Mouse (Mus musculus) erythroblast, embryonic 14.5 days (primary cell): ENCODE measurements around the gene Twf2.

ENCODE experiments used
- GATA1 ChIP-seq: IDR thresholded peaks from 2 replicates; pipeline ENCODE4 v1.6.1; 2012; ENCODE audit warnings: low read length, inconsistent platforms, mixed read lengths
- TAL1 ChIP-seq: IDR thresholded peaks from 3 replicates; pipeline ENCODE4 v1.6.1; 2012; ENCODE audit warnings: low read length, inconsistent platforms, mixed read lengths

DNA sequence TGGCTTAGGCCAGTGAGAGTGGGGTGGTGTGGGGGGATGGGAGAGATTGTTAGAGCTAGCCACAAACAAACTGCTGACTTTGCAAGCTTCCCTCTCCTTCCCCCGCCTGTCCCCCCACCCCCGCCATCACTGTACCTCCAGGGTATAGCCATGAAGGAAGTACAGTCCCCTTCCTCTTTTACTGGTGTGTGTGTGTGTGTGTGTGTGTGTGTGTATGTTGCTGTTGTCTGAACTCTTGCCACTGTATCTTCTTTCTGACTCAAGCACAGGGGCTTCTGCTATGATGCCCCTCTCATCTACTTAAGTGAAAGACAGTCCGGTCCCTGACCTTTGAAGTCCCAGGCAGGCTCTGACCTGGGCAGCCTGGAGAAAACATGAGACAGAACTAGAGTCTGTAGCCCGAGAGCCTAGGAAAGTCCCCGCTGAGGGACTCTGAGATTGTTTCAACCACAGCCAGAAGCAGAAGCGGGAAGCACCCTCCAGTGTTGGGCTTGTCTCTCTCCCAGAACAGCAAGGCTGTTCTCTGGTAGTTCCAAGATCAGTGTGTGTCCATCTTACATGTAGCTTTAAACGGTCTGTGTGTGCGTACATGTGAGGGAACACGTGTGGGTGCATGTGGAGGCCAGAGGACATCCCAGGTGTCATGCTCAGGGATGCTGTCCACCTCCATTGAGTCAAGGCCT, 27.3 kb downstream of the Twf2 start:
- TF ChIP-seq TAL1 = no peak
- no peak for TF ChIP-seq GATA1
